Mouse (Mus musculus) ES-E14 (cell line): ENCODE data around the gene Ltb4r1. TPM values are rescaled to one million over a fixed set of nuclear protein-coding genes. Genes with fewer than 3 reads are reported as not detected.
A peak's percentile ranks its signal among the peaks of the same experiment; 100 is the strongest.

Experiments
- DNase-seq: peaks from one replicate; pipeline ENCODE4 v3.0.0-alpha.2; 2013; ENCODE audit warnings: low read depth, low spot score
- H3K27ac ChIP-seq: 2 replicates; pipeline ENCODE4 v1.5.1; 2012; ENCODE audit warnings: low read depth, mild to moderate bottlenecking, low read length, moderate library complexity, mixed read lengths; ENCODE audit not compliant: poor library complexity, insufficient read depth, severe bottlenecking
- H3K36me3 ChIP-seq: 2 replicates; pipeline ENCODE4 v1.6.1; 2012; ENCODE audit warnings: mild to moderate bottlenecking, low read length, moderate library complexity, mixed read lengths; ENCODE audit not compliant: control insufficient read depth, poor library complexity, insufficient read depth, severe bottlenecking
- H3K4me1 ChIP-seq, 2 experiments: fragments of 150-350 bp in 1 of 2; sonication (generic) in 1 of 2; 2 replicates each; pipeline ENCODE4 v1.6.1; 2012; ENCODE audit warnings: low read length in 2 of 2, mild to moderate bottlenecking in 1 of 2, mixed read lengths in 1 of 2; ENCODE audit not compliant: control insufficient read depth in 2 of 2, insufficient read depth in 2 of 2, poor library complexity in 1 of 2
- H3K4me3 ChIP-seq, 2 experiments: fragments of 150-350 bp in 1 of 2; sonication (generic) in 1 of 2; 2 replicates each; pipeline ENCODE4 v1.5.1; 2012; ENCODE audit warnings: low read length in 2 of 2, low read depth in 1 of 2, mild to moderate bottlenecking in 1 of 2, mixed read lengths in 1 of 2; ENCODE audit not compliant: insufficient read depth in 1 of 2, poor library complexity in 1 of 2, severe bottlenecking in 1 of 2
- H3K9ac ChIP-seq: 2 replicates; pipeline ENCODE4 v1.6.1; 2012; ENCODE audit warnings: low read depth, mild to moderate bottlenecking, low read length, mixed read lengths; ENCODE audit not compliant: poor library complexity, insufficient read depth, severe bottlenecking
- H3K9me3 ChIP-seq: fragments of 150-350 bp; sonication (generic); 2 replicates; pipeline ENCODE4 v1.6.1; 2012; ENCODE audit warnings: low read depth, mild to moderate bottlenecking, low read length; ENCODE audit not compliant: control insufficient read depth, insufficient read depth
- CHD2 ChIP-seq: IDR thresholded peaks from 2 replicates; pipeline ENCODE4 v1.6.1; 2014; ENCODE audit warnings: mild to moderate bottlenecking, low read depth, low read length, inconsistent platforms
- HCFC1 ChIP-seq: IDR thresholded peaks from 2 replicates; pipeline ENCODE4 v1.6.1; 2012; ENCODE audit warnings: low read length, inconsistent platforms, borderline replicate concordance; ENCODE audit not compliant: insufficient read depth
- MAFK ChIP-seq: IDR thresholded peaks from 2 replicates; pipeline ENCODE4 v1.6.1; 2014; ENCODE audit warnings: mild to moderate bottlenecking, low read depth, low read length, inconsistent platforms; ENCODE audit not compliant: insufficient read depth
- ZC3H11A ChIP-seq: IDR thresholded peaks from 2 replicates; pipeline ENCODE4 v1.6.1; 2012; ENCODE audit warnings: low read depth, mild to moderate bottlenecking, inconsistent platforms, low read length, borderline replicate concordance
- ZNF384 ChIP-seq: IDR thresholded peaks from 2 replicates; pipeline ENCODE4 v1.6.1; 2012; ENCODE audit warnings: low read depth, low read length, inconsistent platforms
- in situ Hi-C, 2 experiments: fragments of 600-800 bp; cut with MboI; formaldehyde crosslinking; loops; one replicate each; pipeline ENCODE4 v1.15.1; 2025; ENCODE audit warnings: low sequenced_read_pairs in 2 of 2, inconsistent platforms in 1 of 2; ENCODE audit not compliant: unreplicated experiment in 2 of 2
- total RNA-seq: library from RNA; depleted of rRNA; stranded (reverse); fragments of 300-350 nt; gene quantifications from 2 replicates; pipeline ENCODE4 v1.2.3, GENCODE M21; 2012

Ltb4r1 gene
- total RNA-seq, 1 experiment, result 0.67 TPM

GRCm38 (mm10) chr14:55743711-55744110 is 22.1 kb upstream of the Ltb4r1 start:
- TF ChIP-seq MAFK (no peak), ZC3H11A (peak; percentile 95), ZNF384 (0 out of 2 replicates have a peak, but pooled peaks have one; percentile 6), HCFC1 (peak; percentile 35; the same call in 1 of the 2 replicates), CHD2 (no peak)
- Histone ChIP-seq H3K27ac (no peak overlapping the region), H3K9ac (no peak overlapping the region), H3K9me3 (no peaks in the 10 kb centered on the region), H3K4me3 (no peak overlapping the region), H3K4me1 (peaks cover 2 to 3% of the 10 kb centered on the region in 2 experiments; a peak in 2 of 4 replicates), H3K36me3 (peaks cover 2% of the 10 kb centered on the region; the same call in 1 of the 2 replicates)
- in situ Hi-C loops, result loop anchor here in 1 of 2 experiments (5.0 kb wide), 1 partner anchor 61 kb away; the partner anchor contains the start of gene Tinf2
- peak; percentile 75 for DNase-seq

- no peaks in the 10 kb centered on the region for H3K9me3 ChIP-seq
- in situ Hi-C loops, result no loop called here
- no peak within 1 kb of the TSS for H3K27ac ChIP-seq
- peak; percentile 83 for DNase-seq
- H3K36me3 ChIP-seq, result peaks cover 6% of the 10 kb centered on the region
- TF ChIP-seq MAFK (no peak), HCFC1 (peak; percentile 69; the same call in 1 of the 2 replicates)
- peak within 1 kb of the TSS; percentile 92 for H3K9ac ChIP-seq
- H3K4me3 ChIP-seq, result peak within 1 kb of the TSS; percentile 95 to 100
- H3K4me1 ChIP-seq, result peaks cover 2 to 3% of the 10 kb centered on the region in 2 experiments; a peak in 2 of 4 replicates
These were observed 20.4 kb upstream of the Ltb4r1 start, which contains the start of the genes Dhrs1 and Nop9 for GRCm38 (mm10) chr14:55745180-55745860. TSS of gene Dhrs1 (minus strand) at chr14:55745690. TSS of gene Nop9 (plus strand) at chr14:55745693.

- Histone ChIP-seq H3K27ac (no peak overlapping the region), H3K9me3 (no peaks in the 10 kb centered on the region), H3K4me3 (peak overlapping the region; percentile 95 to 100), H3K4me1 (peaks cover 2 to 3% of the 10 kb centered on the region in 2 experiments; a peak in 2 of 4 replicates), H3K36me3 (peaks cover 11% of the 10 kb centered on the region), H3K9ac (peak overlapping the region; percentile 92)
- in situ Hi-C loops, result no loop called here
- TF ChIP-seq HCFC1, result peak; percentile 7; the same call in 1 of the 2 replicates
- TF ChIP-seq CHD2, result no peak
- 0 out of 2 replicates have a peak, but pooled peaks have one; percentile 7 for TF ChIP-seq ZNF384
- no peak for DNase-seq
These were observed 19.9 kb upstream of the Ltb4r1 start for GRCm38 (mm10) chr14:55745861-55746237.

GRCm38 (mm10) chr14:55747051-55747847 is 18.5 kb upstream of the Ltb4r1 start:
- in situ Hi-C loops, result no loop called here
- Histone ChIP-seq H3K4me3 (peak overlapping the region; percentile 95 to 100), H3K36me3 (peaks cover 21% of the 10 kb centered on the region)

More at GRCm38 (mm10) chr14:55747051-55747847, 18.5 kb upstream of the Ltb4r1 start:
- Histone ChIP-seq H3K4me1 (peaks cover 2 to 3% of the 10 kb centered on the region in 2 experiments; a peak in 2 of 4 replicates), H3K27ac (no peak overlapping the region), H3K9me3 (no peaks in the 10 kb centered on the region), H3K9ac (peak overlapping the region; percentile 19; the same call in 1 of the 2 replicates)
- TF ChIP-seq MAFK (no peak), HCFC1 (no peak), ZNF384 (peak; percentile 65; the same call in 1 of the 2 replicates), CHD2 (no peak)
- DNase-seq, result no peak
